Mouse (Mus musculus) liver (tissue): ENCODE measurements at regions not wholly inside any gene's neighbourhood (a gene's known extent, or its start where the extent isn't known, plus 50 kb on each side); places are given as distances from the start of the nearest gene placed in this dataset.
A peak's percentile ranks its signal among the peaks of the same experiment; 100 is the strongest.

Experiments used
- DNase-seq: peaks from one replicate; pipeline ENCODE4 v3.0.0-alpha.2; 2020; ENCODE audit warnings: mixed read lengths

DNA sequence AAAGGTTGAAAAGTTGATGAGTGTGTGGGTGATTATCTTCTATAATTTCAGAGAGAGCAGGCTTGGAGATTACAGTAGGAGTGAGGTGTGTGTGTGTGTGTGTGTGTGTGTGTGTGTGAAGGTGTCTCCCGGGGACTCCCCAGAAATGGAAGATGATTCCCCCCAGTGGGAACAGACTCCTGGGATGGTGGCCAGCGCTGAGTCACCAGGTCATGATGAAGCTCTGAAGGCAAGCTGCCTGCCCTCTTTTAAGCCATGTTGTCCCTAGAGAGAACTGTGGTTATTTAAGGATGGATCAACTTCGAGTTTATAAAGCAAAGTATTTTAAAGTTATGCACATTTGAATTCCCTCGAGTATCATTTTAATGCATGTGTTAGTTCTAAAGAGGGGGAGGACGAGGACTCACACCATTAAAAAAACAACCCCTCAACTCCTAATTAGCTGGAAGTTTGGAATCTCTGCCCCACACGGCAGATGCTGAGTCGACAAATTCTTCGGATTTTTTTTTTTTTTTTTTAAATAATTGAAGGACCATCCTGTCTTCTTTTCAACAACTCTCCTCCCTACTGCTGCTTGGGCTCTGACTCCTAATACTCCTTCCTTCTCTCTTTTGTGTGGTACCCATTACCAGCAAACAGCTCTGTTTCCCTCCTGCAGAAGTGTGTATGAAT lies 186.6 kb downstream of the Ly86 start:
- no peak for DNase-seq

DNA sequence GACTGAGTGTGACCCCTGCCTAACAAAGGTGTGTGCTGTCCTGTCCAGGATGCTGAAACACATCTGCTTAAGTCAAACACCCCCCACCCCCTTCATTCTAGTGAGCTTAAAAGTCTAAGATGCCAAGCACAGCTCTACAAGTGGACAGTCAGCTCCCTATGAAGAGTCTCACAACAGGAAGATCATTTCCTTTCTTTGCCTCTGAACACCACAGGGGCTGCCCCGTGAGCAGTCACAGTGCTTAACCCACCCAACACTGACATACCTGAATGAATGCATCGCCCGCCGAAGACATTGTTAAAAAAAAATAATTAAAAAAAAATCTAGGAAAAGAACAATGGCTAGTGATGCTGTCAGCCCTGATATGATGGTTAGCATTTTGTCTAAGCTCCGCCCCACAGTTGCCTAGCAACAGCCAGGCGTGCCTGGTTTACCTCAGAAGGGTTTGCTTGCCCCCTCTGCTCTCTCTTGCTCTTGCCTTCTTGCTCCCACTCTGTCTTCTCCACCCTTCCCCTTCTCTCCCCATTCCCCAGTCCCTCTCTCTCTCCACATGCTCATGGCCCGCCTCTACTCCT lies 187.7 kb downstream of the Ly86 start:
- DNase-seq: peak; percentile 31

DNA sequence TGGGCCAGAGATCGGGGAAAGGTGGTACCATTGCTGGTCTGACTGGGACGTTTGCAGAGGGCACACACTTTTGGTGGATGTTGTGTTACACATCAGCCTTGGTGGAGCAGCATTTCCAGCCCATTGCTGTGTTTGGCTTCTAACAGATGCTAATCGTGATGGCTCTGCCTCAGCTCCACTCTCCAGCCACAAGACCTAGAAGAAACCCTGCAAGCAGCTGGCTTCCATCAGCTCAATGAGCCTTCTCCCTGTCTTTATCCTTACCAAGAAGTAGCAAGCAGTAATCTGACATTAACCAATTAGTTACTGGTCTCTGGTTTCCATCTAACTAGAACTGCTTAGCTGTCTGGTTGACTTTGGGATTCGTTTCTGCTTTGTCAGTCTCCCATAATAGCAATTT lies 188.8 kb downstream of the Ly86 start:
- no peak for DNase-seq

DNA sequence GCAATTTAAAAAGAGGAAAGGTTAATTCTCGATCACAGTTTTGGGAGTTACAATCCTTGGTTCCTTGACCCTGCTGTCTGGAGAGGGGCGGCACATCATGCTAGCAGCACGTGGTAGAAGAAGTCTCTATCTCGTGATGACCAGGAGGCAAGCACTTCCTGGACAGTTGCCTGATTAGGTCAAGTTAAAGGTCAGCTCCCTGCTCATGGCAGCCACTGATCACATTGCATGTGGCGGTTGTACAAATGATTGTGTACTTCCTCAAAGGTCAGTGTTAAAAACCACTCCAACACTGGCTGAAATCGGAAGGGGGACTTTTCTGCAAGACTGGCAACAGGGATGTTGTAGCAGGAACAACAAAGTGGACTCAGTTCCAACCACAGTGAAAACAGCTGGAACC lies 192.3 kb downstream of the Ly86 start:
- DNase-seq: peak; percentile 19

DNA sequence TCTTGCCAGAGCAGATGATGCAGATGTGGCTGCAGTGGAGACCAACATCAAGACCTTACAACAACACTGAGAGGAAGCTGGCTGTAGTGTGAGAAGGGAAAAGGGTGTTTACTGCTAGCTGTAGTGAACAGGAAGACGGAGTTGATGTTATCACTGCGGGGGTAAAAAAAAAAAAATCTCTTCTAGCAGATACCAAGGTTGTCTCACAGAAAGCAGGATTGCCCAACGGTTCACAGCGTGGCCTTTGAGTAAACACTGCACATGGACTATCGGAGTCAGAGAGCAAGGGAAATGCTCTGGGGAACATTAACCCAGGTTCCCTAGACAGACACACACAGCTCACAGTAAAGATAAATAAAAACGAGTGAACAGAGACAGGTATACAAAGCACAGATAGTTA lies 192.8 kb downstream of the Ly86 start:
- peak; percentile 50 for DNase-seq

DNA sequence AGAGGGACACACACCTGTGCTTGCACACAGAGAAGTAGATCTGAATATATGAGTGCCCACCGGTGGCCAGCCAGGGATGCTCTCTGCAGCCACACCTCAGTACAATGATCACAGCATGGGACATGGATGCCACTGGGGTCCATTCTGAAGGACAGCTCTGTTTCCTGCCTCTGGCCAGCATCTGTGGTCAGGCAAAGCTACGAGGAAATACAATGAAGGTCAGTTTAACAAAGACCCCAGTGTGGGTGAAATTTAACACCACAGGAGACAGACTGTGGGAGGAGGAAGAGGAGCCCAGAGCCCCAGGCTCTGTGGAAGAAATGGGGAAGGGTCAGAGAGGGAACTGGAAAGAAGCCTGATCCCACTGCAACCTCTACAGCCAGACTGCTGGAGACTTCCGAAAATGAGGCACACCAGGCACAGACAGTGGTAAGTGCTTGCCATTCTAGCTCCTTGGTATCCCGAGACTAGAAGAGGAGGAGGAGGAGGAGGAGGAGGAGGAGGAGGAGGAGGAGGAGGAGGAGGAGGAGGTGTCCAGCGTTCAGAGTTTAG lies 196.0 kb downstream of the Ly86 start:
- no peak for DNase-seq

DNA sequence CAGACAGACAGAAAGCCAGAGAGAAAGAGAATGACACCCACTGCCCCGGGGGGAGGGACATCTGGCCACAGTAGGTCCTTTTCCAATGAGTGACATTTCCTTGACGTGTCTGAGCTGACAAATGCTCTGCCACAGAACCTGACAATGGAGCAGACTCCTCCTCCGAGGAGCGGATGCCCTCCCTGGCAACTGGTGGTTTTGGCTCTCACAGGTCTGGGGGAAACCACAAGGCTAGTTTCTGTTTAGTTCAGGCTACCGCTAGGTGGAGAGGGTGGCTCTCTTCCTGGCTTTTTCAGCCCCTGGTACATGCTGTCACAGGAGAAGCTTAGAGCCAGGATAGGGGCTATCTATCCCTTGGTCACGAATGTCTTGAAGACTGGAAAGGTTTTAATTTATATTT lies 196.7 kb downstream of the Ly86 start:
- DNase-seq: peak; percentile 70

DNA sequence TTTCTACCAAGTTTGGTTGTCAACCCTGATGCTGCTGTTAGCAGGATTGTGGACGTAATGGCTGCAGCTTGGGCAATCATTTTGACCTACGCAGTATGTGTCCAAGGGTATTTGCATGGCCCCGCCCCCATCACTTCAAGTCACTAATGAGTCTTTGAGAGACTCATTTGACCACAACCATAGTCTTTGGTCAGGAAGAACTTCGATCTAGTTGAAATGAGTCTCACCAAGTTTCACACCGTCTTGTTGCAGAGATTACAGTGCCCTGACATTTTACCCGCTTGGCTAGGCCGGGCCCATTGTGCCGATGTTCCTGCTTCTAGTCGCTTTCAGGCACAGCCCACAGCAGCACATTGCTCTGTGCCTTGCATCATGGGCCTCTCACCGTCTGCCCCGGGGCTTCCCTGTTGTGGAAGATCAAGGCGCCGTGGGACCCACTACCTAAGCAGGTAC lies 197.8 kb downstream of the Ly86 start:
- DNase-seq: no peak

DNA sequence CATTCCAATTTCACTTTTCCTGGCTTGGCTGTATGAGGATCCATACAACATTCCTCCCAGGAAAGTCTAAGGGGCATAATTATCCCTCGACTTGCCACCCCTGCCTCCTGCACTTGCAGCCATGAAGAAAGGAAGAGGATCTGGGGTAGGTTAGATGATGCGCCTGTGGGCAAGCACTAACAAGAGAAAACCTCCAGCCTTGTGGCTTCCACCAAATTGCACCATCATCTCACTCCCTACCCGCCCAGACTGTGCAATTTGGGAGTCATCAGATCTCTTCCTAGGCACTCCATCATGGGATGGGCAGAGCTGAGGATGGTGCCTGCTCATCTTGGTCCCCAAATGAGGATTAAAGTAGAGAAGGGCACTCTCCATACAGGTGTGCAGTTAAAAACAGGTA lies 198.8 kb downstream of the Ly86 start:
- no peak for DNase-seq

DNA sequence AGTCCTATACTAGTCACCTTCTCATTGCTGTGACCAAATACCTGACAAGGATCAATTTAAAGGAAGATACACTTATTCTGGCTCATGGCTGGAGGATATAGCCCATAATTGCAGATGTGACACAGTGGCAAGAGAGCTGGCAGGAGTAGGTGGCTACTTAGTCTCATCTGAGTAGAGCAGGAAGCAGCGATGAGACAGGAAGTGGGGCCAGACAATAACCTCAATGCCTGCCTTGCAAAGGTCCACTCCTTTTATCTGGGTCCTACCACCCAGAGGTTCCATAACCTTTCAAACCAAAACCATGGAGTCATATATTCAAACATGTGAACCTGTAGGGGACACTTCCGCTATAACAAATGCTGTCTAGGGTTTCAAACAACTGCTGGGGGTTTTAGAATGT lies 199.7 kb downstream of the Ly86 start:
- DNase-seq: no peak

DNA sequence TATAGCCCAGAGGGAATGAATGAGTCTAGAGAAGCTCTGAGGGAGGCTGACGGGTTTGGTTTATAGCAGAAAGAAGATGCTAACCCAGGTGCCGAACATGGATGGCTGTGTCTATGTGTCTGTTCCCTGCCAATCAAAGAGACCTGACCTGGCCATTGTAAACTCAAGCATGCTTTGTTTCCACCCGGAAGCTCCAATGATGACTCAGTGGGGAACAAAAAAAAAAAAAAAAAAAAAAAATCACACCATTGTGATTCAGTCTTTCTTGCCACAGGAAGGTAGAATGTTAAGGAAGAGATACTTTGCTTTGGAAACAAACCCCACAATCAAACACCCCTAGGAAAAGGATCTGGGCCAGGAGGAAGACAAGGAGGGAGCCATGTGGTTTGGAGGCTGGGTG lies 201.5 kb downstream of the Ly86 start:
- DNase-seq: no peak

DNA sequence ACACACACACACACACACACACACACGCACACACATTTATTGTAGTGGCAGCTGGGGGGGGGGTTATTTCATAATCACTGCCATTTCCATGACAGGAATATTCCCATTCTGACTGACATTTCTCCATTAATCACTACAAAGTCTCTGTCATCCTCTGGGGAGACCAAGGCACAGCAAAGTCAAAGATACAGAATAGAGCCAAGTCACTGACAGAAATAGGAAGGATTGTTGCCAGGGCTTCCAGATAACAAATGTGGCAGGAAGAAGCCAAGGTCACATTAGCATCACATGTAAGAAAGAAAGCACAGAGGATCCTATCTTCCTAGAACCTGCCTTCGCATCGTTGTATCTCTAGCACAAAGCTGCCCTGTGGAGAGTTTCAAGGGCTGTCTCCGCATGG lies 205.6 kb downstream of the Ly86 start:
- no peak for DNase-seq

DNA sequence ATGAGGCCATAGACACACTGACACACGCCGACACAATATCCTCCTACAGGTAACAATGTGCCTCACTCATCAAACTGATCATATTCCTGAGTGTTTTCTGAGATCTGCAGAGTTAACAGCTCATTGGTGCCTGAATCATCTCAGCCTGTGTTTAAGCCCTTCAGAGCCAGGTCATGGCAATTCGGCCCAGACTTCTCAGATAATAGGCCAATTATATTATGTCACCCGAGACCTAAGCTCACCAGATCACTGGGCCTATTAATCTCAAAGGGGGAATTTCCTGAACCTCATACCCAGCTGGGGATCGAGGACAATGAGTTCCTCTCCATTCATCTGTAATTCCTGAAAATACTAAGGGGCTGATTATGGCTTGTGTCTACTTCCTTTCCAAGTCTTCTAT lies 208.4 kb downstream of the Ly86 start:
- no peak for DNase-seq

DNA sequence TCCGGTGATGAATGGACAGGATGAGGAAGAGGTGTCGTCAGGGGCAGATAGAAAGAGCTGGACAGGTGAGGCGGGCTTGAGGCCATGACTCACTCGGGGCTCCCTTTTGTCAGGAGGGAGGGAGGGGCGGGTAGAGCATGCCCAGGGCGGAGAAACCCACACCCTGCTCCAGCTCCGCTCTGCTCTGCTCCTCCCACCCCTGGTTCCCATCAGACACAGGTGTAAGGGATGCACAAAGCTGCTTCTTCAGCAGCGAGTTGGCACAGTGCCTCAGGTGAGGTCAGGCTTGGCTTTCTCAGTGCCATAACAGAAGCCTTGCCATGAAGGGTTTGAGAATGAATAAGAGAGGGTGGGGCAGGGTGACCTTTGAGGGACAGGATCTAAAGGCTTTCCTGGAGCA lies 212.2 kb downstream of the Ly86 start:
- DNase-seq: no peak

DNA sequence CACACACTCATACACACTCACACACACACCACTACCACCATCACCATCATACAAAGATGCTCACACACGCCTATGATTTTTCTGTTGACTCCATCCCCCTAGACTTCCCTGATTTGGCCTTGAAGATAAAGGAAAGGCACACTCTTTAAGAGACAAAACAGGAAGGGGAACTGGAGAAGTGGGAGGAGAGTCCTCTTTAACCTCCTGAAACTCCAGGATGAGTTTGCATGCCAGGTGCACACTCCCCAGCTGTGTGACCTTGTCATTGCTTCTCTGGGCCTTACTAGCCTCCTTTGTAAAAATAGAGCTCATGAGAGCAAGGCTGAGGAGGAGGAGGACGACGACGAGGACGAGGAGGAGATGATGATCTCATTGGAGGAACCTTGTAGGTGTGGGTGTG lies 212.8 kb downstream of the Ly86 start:
- no peak for DNase-seq

DNA sequence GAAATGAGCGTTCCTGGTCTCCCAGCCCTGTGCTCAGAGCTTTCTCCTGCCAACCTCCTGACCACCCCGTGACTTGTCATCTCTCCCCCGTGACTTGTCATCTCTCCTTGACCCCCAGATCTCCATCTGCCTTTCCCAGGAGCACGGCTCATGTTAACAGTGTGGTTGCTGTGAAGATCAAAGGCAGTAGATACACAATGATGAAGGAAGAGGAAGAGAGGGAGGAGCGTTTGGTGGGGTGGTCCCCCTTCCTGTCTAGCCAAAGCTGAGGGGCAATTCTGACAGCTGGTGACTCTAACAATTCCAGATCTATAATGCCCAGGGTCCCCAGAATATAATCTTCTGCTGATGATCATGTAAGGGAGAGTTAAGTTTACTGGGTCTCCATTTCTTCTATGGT lies 214.0 kb downstream of the Ly86 start:
- DNase-seq: no peak

DNA sequence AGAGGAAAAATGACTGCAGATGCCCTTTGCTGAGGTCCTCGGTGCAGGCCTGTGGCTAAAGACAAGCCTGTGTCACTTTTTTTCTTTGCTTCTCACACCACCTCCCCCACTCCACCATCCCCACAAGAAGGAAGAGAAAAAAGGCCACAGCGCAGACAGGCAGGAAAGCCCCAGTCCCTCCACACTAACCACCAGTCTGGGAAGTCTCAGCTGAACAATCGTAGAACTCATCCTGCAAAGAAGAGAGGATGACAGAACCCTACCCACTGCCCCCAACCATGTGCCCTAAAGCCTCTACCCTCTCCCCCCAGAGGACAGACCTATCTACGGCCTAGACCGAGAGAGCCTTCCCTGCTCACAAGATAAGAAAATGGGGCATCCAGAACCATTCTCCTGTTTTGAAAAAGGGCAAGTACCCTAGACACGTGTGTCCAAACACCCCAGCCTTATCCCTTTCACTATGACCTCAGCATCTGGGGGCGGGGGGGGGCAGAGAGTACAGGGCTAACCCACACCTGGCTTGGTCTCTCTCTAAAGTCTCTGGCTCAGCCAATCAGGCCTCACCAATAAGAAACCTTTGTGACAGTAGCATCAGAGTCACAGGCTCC lies 214.8 kb downstream of the Ly86 start:
- no peak for DNase-seq

DNA sequence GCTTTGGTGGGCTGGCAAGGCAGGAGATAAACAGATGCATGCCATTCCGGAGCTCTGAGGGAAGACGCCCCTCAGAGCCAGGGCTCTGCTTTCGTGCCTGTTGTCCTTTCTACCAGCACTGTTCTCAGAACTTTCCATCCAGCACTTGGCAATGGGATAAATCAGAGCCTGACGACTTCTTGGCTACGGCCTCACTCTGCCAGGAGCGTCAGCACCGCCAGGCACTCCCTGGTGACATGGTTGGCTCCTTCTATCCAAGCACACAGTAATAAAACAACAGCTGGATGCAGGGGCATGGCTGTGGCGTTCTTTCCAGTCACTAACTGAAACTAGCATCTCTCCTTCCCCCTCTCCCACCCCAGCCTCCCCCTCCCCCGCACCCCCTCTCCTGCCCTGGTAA lies 215.4 kb downstream of the Ly86 start:
- no peak for DNase-seq

DNA sequence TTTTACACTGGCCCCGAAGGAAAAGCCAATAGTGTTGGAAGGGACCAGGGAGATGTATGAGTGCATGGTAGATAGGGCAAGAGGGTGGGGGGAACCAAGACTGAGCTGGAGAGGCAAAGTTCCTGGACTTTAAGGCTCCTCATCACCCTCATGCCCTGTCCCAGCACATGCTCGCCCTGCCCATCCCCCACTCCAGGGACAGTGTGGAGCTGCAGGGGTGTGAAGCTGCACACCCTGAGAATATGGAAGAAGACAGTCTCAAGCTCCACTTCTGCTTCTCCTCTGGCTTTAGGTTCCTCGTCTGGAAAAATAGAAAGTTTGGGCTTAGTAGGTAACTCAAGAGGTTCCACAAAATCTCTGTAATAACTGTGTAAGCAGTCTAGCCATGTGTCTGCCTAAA lies 215.8 kb downstream of the Ly86 start:
- peak; percentile 30 for DNase-seq

DNA sequence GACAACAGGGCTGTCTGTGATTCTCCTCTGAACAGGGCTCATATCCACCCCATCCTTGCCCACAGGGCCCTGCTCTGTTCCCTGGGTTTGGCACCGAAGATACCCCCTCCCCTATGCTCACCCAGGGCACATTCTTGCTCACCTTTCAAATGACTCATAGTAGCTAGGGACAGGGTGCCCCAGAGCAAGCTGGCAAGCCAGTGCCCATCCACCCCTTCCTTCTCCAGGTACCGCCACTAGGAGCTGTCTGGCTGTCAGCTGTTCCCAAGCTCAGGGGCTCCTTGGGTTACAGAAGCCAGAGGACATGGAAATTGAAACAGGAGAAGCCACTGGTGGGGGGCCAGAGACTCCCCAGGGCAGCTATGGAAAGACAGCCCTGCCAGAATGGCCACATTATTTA lies 216.4 kb downstream of the Ly86 start:
- no peak for DNase-seq

DNA sequence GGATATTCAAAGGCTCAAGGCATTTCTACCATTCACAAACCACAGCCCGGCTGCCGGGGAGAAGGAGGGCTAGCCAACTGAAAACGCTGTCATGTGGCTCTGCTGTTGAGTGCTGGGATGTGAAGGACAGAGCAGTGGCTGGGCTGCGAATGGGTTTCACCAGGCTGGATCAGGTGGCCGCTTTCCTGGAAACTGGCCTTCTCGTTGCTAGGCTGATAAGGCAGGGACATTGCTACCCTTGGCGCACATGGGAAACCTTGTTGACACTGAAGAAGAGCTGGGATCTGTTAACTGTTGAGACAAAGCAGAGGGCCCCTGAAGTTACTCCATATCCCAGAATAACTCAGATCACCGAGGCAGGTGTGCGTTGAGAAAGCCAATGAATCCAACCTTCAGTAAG lies 216.1 kb upstream of the Rreb1 start:
- DNase-seq: no peak

DNA sequence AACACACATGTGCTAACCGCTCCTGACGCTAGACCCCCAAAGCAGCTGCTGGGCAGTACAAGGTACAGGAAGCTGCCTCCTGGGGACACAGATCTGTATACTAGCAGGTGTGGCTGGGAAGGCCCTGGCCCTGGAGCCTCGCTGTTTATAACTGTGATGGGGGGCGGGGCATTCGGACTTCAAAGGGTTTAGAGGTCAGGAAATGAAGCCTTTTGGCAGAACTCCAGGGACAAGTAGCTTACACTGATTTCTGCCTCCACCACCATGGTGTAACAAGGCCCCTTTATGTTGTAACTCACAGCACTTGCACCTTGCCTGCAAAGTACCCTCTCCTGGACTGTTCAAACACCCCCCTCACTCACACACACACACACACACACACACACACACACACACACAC lies 215.5 kb upstream of the Rreb1 start:
- DNase-seq: peak; percentile 73

DNA sequence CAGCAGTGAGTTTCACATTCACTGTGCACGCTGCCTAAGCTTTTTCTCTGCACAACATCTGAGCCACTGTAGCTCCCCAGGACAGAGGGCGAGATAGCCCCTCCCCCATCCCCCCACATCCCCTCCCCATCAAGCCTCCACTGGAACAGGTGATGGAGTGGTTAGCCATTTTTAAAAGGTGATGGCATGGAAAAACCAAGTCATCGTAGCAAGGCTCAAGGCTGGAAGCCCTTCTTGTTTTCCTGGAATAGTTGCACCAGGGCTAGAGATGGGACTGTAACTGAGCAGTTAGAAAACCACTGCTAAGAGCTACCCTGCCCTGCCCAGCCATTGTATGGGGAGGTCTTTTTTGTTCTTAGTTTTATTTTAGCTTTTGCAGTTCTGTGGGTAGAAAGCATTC lies 209.1 kb upstream of the Rreb1 start:
- DNase-seq: no peak

DNA sequence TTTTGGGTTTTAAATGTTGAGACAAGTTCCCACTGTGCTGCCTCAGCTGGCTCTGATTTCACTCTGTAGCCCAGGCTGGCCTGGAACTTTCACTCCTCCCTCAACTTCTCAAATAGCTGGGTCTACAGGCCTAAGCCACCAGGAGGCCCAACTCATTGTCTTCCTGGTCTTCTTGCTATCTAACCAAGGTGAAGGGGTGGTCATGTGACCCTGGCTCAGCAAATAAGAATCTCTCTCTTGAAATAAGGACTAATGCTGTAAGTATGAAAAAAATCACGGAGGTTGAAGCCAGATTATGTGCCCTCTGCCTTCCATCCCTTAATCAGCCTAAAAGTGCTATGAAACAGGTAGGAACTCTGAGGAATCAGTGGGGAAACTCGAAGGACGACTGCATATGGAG lies 208.7 kb upstream of the Rreb1 start:
- no peak for DNase-seq

DNA sequence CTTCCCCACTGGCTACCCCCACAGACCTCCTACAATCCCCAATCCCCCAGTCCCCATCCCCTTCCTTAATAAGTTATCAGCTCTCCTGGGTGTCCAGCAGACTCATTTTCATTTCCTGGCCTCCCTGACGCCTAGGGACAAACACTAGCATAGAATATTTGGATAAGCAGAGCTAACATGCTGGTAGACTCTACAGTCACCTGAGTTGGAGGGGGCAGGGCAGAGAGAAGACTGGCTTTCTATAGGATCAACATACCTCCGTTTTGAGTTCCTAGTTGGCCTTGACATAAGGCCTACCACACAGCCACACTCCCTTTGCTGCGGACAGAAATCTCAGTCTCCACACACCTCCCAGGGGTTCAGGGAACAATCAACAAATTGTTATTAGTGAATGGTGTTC lies 205.2 kb upstream of the Rreb1 start:
- no peak for DNase-seq
